Mouse (Mus musculus): ENCODE measurements at regions not wholly inside any gene's neighbourhood (a gene's known extent, or its start where the extent isn't known, plus 50 kb on each side); places are given as distances from the start of the nearest gene placed in this dataset.

DNA sequence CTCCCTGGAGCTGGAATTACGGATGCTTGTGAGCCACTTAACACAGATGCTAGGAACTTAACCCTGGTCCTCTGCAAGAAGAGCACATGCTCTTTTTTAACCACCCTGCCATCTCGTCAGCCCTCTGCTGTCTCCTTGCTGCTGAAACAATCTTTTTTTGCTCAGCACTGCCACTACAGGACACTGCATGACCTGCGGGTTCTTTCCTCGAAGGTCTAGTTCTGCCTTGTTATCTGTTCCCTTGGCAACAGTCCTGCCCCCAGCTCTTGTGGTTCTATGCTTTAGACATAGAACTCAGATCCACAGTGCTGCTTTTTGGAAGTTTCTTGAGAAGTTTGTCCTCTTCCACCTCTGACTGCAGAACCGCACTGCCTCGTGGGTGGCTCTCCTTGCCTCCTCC, 104.6 kb upstream of the Smad3 start:
- Histone ChIP-seq H3K36me3 (ENCODE audit: control insufficient read depth, insufficient read depth, low read length) (no peaks in the 10 kb centered on the region), H3K4me3 (ENCODE audit: low read depth, low read length) (no peak overlapping the region), H3K4me1 (ENCODE audit: control insufficient read depth, insufficient read depth, low read length) (no peaks in the 10 kb centered on the region), H3K27ac (replicated peaks; ENCODE audit: low read depth, low read length) (no peak overlapping the region), H3K9ac (ENCODE audit: low read depth, low read length) (no peak overlapping the region), H3K4me2 (ENCODE audit: low read depth, low read length) (no peak overlapping the region), H3K27me3 (replicated peaks; ENCODE audit: control insufficient read depth, insufficient read depth, low read length) (no peaks in the 10 kb centered on the region), H3K9me3 (ENCODE audit: control insufficient read depth, low read length) (no peaks in the 10 kb centered on the region)
- 32% methylated on average over 6 of the region's 6 CpGs for WGBS
- DNase-seq (ENCODE audit: low spot score) (peak; percentile 67), ATAC-seq (ENCODE audit: low read depth) (no peak)

DNA sequence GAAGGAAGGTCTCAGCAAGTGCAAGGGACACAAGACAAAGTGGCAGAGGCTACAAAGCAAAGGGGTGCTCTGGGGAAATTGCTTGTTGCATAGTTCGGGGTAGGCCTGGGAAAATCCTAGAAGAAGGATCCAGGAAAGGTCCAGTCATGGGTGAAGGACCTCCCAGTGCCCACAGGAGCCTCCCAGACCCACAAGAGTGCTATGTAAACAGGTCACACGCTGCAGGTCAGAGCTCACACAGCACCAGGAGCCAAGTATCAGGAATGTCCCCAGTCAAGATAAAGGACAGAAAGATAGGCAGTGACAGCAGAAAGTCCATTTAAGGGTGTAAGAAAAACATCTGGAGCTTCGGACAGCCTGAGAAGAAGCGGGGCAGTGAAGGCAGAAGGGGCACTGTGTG, 103.6 kb upstream of the Smad3 start:
- Histone ChIP-seq H3K27me3 (replicated peaks; ENCODE audit: control insufficient read depth, insufficient read depth, low read length) (no peaks in the 10 kb centered on the region), H3K4me2 (ENCODE audit: low read depth, low read length) (no peak overlapping the region), H3K9ac (ENCODE audit: low read depth, low read length) (no peak overlapping the region), H3K36me3 (ENCODE audit: control insufficient read depth, insufficient read depth, low read length) (no peaks in the 10 kb centered on the region), H3K27ac (replicated peaks; ENCODE audit: low read depth, low read length) (no peak overlapping the region), H3K9me3 (ENCODE audit: control insufficient read depth, low read length) (no peaks in the 10 kb centered on the region), H3K4me3 (ENCODE audit: low read depth, low read length) (no peak overlapping the region), H3K4me1 (ENCODE audit: control insufficient read depth, insufficient read depth, low read length) (no peaks in the 10 kb centered on the region)
- WGBS = 82% methylated on average over 4 of the region's 4 CpGs
- no peak for DNase-seq (ENCODE audit: low spot score)
- no peak for ATAC-seq (ENCODE audit: low read depth)

DNA sequence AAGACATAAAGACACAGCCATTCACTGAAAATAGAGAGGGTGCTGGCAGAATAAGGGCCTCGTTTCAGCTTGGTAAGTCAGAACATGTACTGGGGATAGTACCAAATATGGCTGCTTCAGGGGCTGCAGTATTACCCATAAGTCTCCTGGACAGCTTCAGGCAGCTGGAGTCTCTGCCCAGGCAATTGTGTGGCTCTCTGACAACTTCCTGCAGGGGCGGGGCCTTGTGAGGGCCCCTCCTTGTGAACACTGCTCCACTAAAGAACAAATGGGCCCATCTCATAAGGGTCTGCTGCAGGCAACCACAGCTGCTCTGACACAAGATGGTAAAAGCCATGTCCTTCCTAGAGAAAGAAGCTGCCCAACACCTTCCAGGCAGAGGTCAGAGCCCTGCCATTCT, 102.4 kb upstream of the Smad3 start:
- Histone ChIP-seq H3K27ac (replicated peaks; ENCODE audit: low read depth, low read length) (no peak overlapping the region), H3K9me3 (ENCODE audit: control insufficient read depth, low read length) (no peaks in the 10 kb centered on the region), H3K36me3 (ENCODE audit: control insufficient read depth, insufficient read depth, low read length) (no peaks in the 10 kb centered on the region), H3K9ac (ENCODE audit: low read depth, low read length) (no peak overlapping the region), H3K4me1 (ENCODE audit: control insufficient read depth, insufficient read depth, low read length) (no peaks in the 10 kb centered on the region), H3K27me3 (replicated peaks; ENCODE audit: control insufficient read depth, insufficient read depth, low read length) (no peaks in the 10 kb centered on the region), H3K4me3 (ENCODE audit: low read depth, low read length) (no peak overlapping the region), H3K4me2 (ENCODE audit: low read depth, low read length) (no peak overlapping the region)
- WGBS = 89% methylated on average over 2 of the region's 2 CpGs
- ATAC-seq (ENCODE audit: low read depth) = no peak
- no peak for DNase-seq (ENCODE audit: low spot score)

DNA sequence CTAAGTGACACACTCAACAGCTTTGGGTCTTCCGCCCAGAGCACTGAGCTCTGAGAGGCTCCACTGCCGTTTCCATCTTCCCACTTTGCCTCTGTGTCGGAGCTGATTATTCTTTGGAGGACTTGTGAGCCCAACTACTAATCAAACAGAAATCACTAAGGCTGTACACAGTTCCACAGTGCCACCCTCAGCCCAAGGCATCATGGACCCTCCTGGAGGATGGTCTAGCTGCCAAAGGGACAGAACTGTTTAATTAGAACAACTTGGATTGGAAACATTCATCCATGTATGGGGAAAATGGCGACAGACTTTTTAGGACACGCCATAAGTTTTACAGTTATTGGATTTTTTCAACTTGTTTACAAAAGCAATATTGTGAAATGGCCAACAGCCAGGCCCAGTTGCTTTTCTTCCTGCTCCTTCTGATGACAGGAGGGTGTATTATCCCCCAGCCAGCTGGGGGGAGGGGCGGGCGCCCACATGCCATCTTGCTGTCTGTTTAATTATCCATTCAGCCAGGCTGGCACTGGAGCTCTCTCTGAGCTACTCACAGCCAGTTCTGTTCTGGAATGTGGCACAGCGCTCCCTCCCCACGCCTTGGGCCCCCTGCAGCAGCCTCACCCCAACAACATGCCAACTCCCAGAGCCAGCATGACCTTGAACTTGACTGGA, 98.4 kb upstream of the Smad3 start:
- H3K9ac ChIP-seq (ENCODE audit: low read depth, low read length) = no peak overlapping the region
- no peaks in the 10 kb centered on the region for H3K9me3 ChIP-seq (ENCODE audit: control insufficient read depth, low read length)
- DNase-seq (ENCODE audit: low spot score) (peak; percentile 84), ATAC-seq (ENCODE audit: low read depth) (peak; percentile 63)
- H3K4me2 ChIP-seq (ENCODE audit: low read depth, low read length) = no peak overlapping the region
- H3K4me3 ChIP-seq (ENCODE audit: low read depth, low read length) = no peak overlapping the region
- WGBS = 67% methylated on average over 9 of the region's 9 CpGs
- H3K36me3 ChIP-seq (ENCODE audit: control insufficient read depth, insufficient read depth, low read length) = no peaks in the 10 kb centered on the region
- no peaks in the 10 kb centered on the region for H3K27me3 ChIP-seq (replicated peaks; ENCODE audit: control insufficient read depth, insufficient read depth, low read length)
- no peaks in the 10 kb centered on the region for H3K4me1 ChIP-seq (ENCODE audit: control insufficient read depth, insufficient read depth, low read length)
- H3K27ac ChIP-seq (replicated peaks; ENCODE audit: low read depth, low read length) = no peak overlapping the region

DNA sequence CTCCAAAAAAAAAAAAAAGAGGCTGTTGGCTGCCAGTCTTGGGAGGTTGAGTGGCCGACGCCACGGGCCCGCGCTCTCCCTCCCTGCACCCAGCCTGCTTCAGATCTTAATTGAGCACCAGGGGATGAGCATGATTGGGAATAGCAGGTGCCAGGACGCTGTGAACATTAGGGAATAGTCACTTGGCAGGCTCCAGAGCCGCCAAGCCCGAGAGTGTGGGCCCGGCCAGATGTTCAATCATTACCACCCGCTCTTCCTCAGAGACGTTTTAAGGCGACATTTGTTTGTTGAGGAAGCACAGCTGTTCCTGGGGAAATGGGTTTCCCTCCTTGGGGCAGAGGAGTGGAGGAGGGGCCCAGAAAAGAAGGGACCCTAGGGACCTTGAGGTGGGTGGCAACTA, 94.0 kb upstream of the Smad3 start:
- no peak overlapping the region for H3K4me2 ChIP-seq (ENCODE audit: low read depth, low read length)
- no peak overlapping the region for H3K9ac ChIP-seq (ENCODE audit: low read depth, low read length)
- H3K9me3 ChIP-seq (ENCODE audit: control insufficient read depth, low read length) = no peaks in the 10 kb centered on the region
- WGBS = 40% methylated on average over 12 of the region's 12 CpGs
- H3K4me1 ChIP-seq (ENCODE audit: control insufficient read depth, insufficient read depth, low read length) = no peaks in the 10 kb centered on the region
- H3K4me3 ChIP-seq (ENCODE audit: low read depth, low read length) = no peak overlapping the region
- ATAC-seq (ENCODE audit: low read depth) = 0 out of 2 replicates have a peak, but pooled peaks have one; percentile 24
- peak; percentile 43 for DNase-seq (ENCODE audit: low spot score)
- H3K27ac ChIP-seq (replicated peaks; ENCODE audit: low read depth, low read length) = no peak overlapping the region
- H3K27me3 ChIP-seq (replicated peaks; ENCODE audit: control insufficient read depth, insufficient read depth, low read length) = no peaks in the 10 kb centered on the region
- H3K36me3 ChIP-seq (ENCODE audit: control insufficient read depth, insufficient read depth, low read length) = no peaks in the 10 kb centered on the region

DNA sequence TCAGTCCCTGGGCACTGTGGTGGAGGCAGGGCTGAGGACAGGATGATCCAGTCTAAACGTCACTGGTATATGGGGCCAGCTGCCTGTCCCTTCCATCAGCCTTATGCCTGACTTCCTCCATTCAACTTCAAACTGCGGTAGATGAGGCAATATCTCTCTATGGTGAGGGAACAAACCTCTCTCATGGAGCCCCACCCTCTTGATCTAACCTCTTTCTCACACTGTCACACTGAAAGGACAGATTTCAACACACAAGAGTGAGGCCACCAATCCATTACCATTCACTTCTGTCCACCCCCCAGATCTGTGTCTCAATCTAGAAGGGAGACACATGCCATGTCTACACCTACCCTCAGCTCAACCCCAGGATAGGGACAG, 92.5 kb upstream of the Smad3 start:
- WGBS = 80% methylated on average over 2 of the region's 2 CpGs
- no peak for ATAC-seq (ENCODE audit: low read depth)
- Histone ChIP-seq H3K4me3 (ENCODE audit: low read depth, low read length) (no peak overlapping the region), H3K36me3 (ENCODE audit: control insufficient read depth, insufficient read depth, low read length) (no peaks in the 10 kb centered on the region), H3K27ac (replicated peaks; ENCODE audit: low read depth, low read length) (no peak overlapping the region), H3K9ac (ENCODE audit: low read depth, low read length) (no peak overlapping the region), H3K4me2 (ENCODE audit: low read depth, low read length) (no peak overlapping the region), H3K27me3 (replicated peaks; ENCODE audit: control insufficient read depth, insufficient read depth, low read length) (no peaks in the 10 kb centered on the region; the same call in 1 of the 2 replicates), H3K4me1 (ENCODE audit: control insufficient read depth, insufficient read depth, low read length) (no peaks in the 10 kb centered on the region), H3K9me3 (ENCODE audit: control insufficient read depth, low read length) (no peaks in the 10 kb centered on the region)
- DNase-seq (ENCODE audit: low spot score) = no peak

DNA sequence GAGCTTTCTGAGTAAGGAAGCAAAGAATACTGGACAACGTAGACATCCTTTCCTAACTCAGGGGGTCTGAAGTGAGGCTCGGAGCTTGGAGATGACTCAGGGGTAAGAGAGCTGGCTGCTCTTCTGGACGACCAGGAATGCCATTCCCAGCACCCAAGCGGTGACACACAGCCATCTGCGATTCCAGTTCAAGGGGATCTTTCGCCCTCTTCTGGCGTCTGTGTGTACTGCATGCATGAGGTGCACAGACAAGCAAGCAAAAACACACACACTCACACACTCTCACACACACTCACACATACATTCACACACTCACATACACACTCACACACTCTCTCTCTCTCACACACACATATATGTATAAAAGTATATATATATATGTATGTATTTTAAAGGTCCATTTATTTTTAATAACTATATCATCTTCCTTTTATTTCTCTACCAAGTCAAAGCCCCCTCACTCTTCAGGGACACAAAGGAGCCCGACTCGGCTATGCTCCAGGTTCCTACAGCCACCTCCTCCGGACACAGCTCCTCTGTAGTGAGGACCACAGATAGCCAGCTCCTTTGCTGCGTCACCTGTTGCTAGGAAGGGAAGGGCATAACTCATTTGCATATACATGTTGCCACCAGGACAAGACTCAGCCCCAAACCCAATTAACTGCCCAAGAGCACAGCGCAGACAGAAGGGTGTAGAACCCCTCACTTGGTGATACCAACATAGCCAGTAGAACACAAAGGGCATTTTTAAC, 91.9 kb upstream of the Smad3 start:
- H3K4me2 ChIP-seq (ENCODE audit: low read depth, low read length) = no peak overlapping the region
- H3K4me3 ChIP-seq (ENCODE audit: low read depth, low read length) = no peak overlapping the region
- H3K9ac ChIP-seq (ENCODE audit: low read depth, low read length) = no peak overlapping the region
- no peaks in the 10 kb centered on the region for H3K4me1 ChIP-seq (ENCODE audit: control insufficient read depth, insufficient read depth, low read length)
- no peaks in the 10 kb centered on the region; the same call in 1 of the 2 replicates for H3K27me3 ChIP-seq (replicated peaks; ENCODE audit: control insufficient read depth, insufficient read depth, low read length)
- no peaks in the 10 kb centered on the region for H3K9me3 ChIP-seq (ENCODE audit: control insufficient read depth, low read length)
- H3K36me3 ChIP-seq (ENCODE audit: control insufficient read depth, insufficient read depth, low read length) = no peaks in the 10 kb centered on the region
- DNase-seq (ENCODE audit: low spot score) = no peak
- no peak overlapping the region for H3K27ac ChIP-seq (replicated peaks; ENCODE audit: low read depth, low read length)
- ATAC-seq (ENCODE audit: low read depth) = no peak
- 83% methylated on average over 12 of the region's 12 CpGs for WGBS

DNA sequence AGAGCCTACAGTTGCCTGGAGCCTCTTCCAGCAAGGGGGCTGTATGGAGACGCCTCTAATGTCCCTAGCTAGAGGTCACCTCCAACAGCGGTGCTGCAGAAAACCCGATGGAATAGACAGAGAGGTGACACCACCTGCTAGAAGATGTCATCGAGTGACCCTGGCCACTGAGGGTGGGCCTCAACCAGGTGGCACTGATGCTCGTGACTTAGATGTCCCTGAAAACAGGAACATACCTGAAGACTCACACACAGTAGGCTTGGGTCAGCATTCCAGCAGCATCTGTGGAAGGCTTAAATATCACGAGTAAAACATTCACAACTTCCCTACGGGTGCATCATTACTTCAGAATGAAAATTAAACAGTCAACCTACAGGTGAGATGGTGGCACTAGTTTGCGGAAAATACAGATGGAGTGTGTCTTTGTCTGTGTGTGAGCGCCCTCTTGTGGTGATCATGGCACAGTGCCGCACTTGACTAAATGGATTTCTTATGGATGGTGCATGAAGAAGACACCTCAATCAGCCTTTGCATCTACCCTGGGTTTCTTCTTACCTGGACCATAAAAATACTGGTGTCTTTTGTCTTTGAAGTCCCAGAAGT, 86.2 kb upstream of the Smad3 start:
- H3K9ac ChIP-seq (ENCODE audit: low read depth, low read length) = no peak overlapping the region
- peak; percentile 84 for DNase-seq (ENCODE audit: low spot score)
- H3K4me1 ChIP-seq (ENCODE audit: control insufficient read depth, insufficient read depth, low read length) = no peaks in the 10 kb centered on the region
- no peak overlapping the region for H3K27ac ChIP-seq (replicated peaks; ENCODE audit: low read depth, low read length)
- H3K4me3 ChIP-seq (ENCODE audit: low read depth, low read length) = no peak overlapping the region
- no peaks in the 10 kb centered on the region for H3K36me3 ChIP-seq (ENCODE audit: control insufficient read depth, insufficient read depth, low read length)
- WGBS = 29% methylated on average over 10 of the region's 10 CpGs
- H3K27me3 ChIP-seq (replicated peaks; ENCODE audit: control insufficient read depth, insufficient read depth, low read length) = no peaks in the 10 kb centered on the region; the same call in 1 of the 2 replicates
- H3K4me2 ChIP-seq (ENCODE audit: low read depth, low read length) = no peak overlapping the region
- H3K9me3 ChIP-seq (ENCODE audit: control insufficient read depth, low read length) = no peaks in the 10 kb centered on the region
- ATAC-seq (ENCODE audit: low read depth) = 0 out of 2 replicates have a peak, but pooled peaks have one; percentile 51
